In the genomic region with DNA sequence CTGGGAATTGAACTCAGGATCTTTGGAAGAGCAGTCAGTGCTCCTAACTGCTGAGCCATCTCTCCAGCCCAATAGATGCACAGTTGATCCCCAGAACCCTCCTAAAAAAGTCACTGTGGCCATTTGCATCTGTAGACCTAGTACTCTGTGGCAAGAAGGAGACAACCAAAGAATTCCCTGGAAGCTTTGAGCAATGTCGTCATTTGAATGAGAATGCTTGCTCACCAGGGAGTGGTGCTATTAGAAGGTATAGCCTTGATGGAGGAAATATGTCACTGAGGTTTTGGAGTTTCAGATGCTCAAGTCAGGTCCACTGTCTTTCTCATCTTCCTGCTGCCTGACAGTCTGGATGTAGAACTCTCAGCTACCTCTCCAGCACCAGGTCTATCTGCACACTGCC, we compare ENCODE assay signal across 29 mouse cellular contexts.
"Had no signal": no experiment of that assay in that cellular context is flagged by ENCODE, and none has a peak within 500 bp of the region (broad histone marks: within the 10 kb centered on the region; RNA-seq: fewer than 3 reads in every experiment).

No protein-coding gene starts in this region.

- H3K4me3 ChIP-seq: heart, embryonic 12.5 days; heart, embryonic 13.5 days; heart, embryonic 15.5 days; hindbrain, embryonic 10.5 days; hindbrain, embryonic 12.5 days; hindbrain, embryonic 13.5 days; hindbrain, embryonic 15.5 days; intestine, embryonic 15.5 days; kidney, embryonic 15.5 days; layer of hippocampus, adult 2 months; left cerebral cortex, adult 2 months had no signal

- DNase-seq: heart, postnatal 10 days; heart, postnatal 14 days; heart, postnatal 36 days; heart, postnatal 4 days; kidney, adult 11 months; kidney, adult 18-20 months; kidney, adult 8-10 months; kidney, adult 9 months; kidney, postnatal 10 days; kidney, postnatal 14 days; kidney, postnatal 25 days; kidney, postnatal 36 days; kidney, postnatal 4 days; layer of hippocampus, adult 9-11 months; layer of hippocampus, postnatal 36 days had no signal

- H3K9me3 ChIP-seq: heart, embryonic 12.5 days; heart, embryonic 13.5 days; heart, embryonic 15.5 days; hindbrain, embryonic 10.5 days; hindbrain, embryonic 12.5 days; hindbrain, embryonic 13.5 days; hindbrain, embryonic 15.5 days; intestine, embryonic 15.5 days; kidney, embryonic 15.5 days had no signal

- H3K4me1 ChIP-seq: heart, embryonic 12.5 days; intestine, embryonic 15.5 days had no signal

- H3K36me3 ChIP-seq: heart, embryonic 12.5 days; heart, embryonic 13.5 days; heart, embryonic 15.5 days; hindbrain, embryonic 10.5 days; hindbrain, embryonic 12.5 days; hindbrain, embryonic 13.5 days; hindbrain, embryonic 15.5 days; intestine, embryonic 15.5 days; kidney, embryonic 15.5 days had no signal

- H3K27me3 ChIP-seq: heart, embryonic 12.5 days; heart, embryonic 13.5 days; hindbrain, embryonic 12.5 days; hindbrain, embryonic 13.5 days; hindbrain, embryonic 15.5 days; intestine, embryonic 15.5 days; kidney, embryonic 15.5 days had no signal

- H3K27ac ChIP-seq: heart, embryonic 13.5 days; heart, embryonic 15.5 days; hindbrain, embryonic 10.5 days; hindbrain, embryonic 12.5 days; hindbrain, embryonic 13.5 days; hindbrain, embryonic 14.5 days; hindbrain, embryonic 15.5 days; hindbrain, postnatal 0 days; intestine, embryonic 15.5 days; kidney, embryonic 15.5 days; kidney, postnatal 0 days; layer of hippocampus, adult 2 months; left cerebral cortex, adult 2 months had no signal

- H3K9ac ChIP-seq: heart, embryonic 12.5 days; heart, embryonic 13.5 days; heart, embryonic 15.5 days; hindbrain, embryonic 12.5 days; hindbrain, embryonic 13.5 days; hindbrain, embryonic 14.5 days; hindbrain, embryonic 15.5 days; intestine, embryonic 15.5 days; kidney, embryonic 15.5 days had no signal
